Mouse (Mus musculus) megakaryocyte, embryonic 14.5 days (primary cell): Measurements from ENCODE around the gene Kmt2b.

Experiments
- FLI1 ChIP-seq: IDR thresholded peaks from 2 replicates; pipeline ENCODE4 v1.6.1; 2012; ENCODE audit warnings: low read length, inconsistent platforms, mixed read lengths
- GATA1 ChIP-seq: IDR thresholded peaks from 3 replicates; pipeline ENCODE4 v1.6.1; 2012; ENCODE audit warnings: mixed read lengths, low read length, inconsistent platforms, borderline replicate concordance

DNA sequence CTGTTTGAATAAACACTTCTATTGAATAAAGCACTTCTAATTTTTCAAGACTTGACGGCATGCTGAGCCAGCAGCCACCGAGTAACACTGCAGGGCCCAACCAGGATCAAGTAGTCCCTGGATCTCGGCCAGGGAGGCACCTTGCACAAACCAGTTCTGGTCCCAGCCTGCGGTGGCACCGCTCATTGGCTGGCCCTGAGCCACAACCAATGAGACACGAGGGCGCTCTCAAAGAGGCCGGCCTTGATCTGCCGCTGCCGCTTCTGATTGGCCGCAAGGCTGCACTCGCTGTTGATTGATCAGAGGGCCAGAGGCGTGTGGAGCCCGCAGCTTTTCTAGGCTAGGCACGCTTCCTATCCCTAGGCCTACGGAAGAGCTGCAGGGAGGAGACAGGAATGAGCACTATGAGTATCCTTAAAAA is 11.4 kb upstream of the Kmt2b start:
- no peak for TF ChIP-seq FLI1
- TF ChIP-seq GATA1 = no peak
